Mouse (Mus musculus) cerebellum, postnatal 36 days (tissue): Measurements from ENCODE around the gene Nags.

Experiments used
- DNase-seq, 2 experiments: peaks; one replicate each; pipeline ENCODE4 v3.0.0; 2021 to 2022; ENCODE audit warnings: mixed read lengths in 2 of 2

The Nags gene

GRCm38 (mm10) chr11:102145471-102146001 lies at the start of gene Nags:
TSS of gene Nags (plus strand) at chr11:102145513.
- no peak for DNase-seq

- no peak for DNase-seq
These were observed 49.6 kb upstream of the Nags start for GRCm38 (mm10) chr11:102095676-102096075.

DNA sequence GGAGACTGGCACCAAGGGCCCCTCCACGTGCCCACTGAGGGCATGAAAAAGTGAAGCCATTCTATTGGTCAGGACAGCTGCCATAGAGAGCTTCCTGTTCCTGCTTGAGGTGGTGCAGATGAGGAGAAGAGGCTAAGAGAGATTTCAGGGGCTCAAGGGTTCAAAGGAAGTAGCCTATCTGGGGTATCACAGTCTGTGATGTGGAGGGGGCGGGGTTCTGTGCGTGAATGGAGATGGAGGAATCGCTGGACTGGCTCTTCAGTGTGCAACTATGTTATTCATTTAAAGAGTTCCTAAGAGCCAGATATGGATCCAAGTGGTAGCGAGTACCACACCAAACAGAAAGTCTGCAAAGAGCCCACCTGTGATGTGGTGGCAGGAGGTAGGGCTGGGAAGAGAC lies 48.9 kb upstream of the Nags start:
- no peak for DNase-seq

- peak; percentile 67 to 82 for DNase-seq
These were observed 48.4 kb upstream of the Nags start for GRCm38 (mm10) chr11:102096887-102097391.

DNA sequence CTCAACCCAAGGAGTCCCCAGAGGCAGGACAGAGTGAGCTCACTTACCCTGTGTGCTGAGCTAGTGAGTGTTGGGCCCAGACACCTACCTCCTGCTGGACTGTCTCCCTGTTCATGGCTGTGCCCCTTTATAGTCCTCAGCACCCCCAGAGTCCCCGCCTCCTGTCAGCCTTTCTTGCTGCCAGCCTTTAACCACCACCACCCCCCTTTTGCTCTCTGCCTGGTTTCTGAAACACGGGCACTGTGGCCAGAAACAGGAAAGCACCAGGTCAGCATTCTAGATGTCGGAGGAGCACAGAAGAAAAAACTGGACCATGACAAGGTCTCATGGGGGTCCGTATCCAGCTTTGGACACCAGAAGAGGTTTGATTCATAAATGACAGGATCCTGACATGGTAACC lies 44.1 kb upstream of the Nags start, which contains the start of gene Ppy:
Ppy (minus strand) TSS at position 101 of the 400 bp plus-strand sequence.
- no peak for DNase-seq

- peak; percentile 74 to 77 for DNase-seq
These were observed 42.6 kb upstream of the Nags start for GRCm38 (mm10) chr11:102102485-102103258.

- no peak for DNase-seq
These were observed 38.4 kb upstream of the Nags start for GRCm38 (mm10) chr11:102106911-102107310.

DNA sequence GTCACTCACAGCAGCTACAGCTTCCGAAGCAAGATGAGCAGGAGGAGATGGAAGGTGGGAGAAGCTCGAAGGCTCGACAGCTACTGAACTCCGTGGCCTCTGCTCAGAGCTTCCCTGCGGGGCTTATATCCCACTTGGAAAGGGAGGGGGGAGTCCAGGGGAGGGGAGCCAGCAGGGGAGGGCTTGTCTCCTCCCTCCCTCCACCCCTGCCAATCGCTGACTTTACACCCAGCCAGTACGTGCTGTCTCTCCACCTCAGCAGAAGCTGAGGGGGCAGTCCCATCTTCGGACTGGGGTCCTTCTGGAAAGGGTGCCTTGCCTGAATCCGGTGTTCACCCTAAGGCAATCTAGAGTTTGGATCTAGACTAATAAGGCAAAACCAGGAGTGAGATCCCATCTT lies 37.6 kb upstream of the Nags start, which contains the start of gene Pyy:
Pyy (minus strand) TSS at position 101 of the 400 bp plus-strand sequence.
- DNase-seq, result no peak

GRCm38 (mm10) chr11:102111576-102111975 lies 33.7 kb upstream of the Nags start:
- no peak for DNase-seq

GRCm38 (mm10) chr11:102116241-102116640 lies 29.1 kb upstream of the Nags start:
- DNase-seq, result no peak

DNA sequence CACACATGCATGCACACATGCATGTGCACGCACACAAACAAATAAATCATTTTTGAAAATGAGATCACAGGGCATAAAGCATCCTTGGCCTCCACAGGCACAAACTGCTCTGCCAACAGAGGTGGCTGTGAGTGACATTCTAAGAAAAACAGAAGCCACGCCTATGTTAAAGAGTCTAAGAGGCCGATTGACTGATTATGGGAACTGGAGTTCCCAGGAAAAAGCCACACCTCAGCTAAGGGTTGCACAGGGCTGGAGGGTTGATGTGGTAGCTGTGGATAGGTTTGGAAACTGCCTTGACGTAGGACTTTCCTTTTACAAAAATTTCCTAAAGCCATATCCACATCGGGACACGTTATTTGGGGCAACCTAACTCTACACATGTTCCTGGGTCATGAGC lies 27.9 kb upstream of the Nags start:
- DNase-seq, result no peak

DNA sequence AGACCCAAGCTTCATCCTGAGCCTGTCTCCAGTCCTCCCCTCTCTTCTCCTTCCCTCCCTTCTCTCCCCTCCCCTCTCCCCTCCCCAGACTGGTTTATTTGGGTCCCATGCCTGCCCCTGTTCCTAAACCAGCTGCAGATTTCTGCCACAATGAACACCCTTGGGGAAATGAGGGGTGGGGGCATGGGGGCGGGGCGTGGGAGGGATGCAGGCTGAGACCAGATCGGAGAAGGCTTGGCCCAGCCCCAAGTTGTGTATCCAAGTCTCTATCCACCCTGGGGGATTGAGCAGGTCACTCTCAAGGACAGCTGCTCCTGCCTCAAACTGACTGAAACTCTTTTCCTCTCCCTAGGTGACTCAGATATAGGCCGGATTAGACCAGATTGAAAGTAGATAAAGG lies 10.8 kb upstream of the Nags start:
- no peak for DNase-seq

- DNase-seq, result no peak
These were observed 7.5 kb upstream of the Nags start for GRCm38 (mm10) chr11:102137625-102138446.

GRCm38 (mm10) chr11:102138447-102138740 lies 6.9 kb upstream of the Nags start:
- peak; percentile 70 to 71 for DNase-seq

- peak; percentile 58 to 80 for DNase-seq
These were observed 4.8 kb upstream of the Nags start for GRCm38 (mm10) chr11:102140508-102140907.

DNA sequence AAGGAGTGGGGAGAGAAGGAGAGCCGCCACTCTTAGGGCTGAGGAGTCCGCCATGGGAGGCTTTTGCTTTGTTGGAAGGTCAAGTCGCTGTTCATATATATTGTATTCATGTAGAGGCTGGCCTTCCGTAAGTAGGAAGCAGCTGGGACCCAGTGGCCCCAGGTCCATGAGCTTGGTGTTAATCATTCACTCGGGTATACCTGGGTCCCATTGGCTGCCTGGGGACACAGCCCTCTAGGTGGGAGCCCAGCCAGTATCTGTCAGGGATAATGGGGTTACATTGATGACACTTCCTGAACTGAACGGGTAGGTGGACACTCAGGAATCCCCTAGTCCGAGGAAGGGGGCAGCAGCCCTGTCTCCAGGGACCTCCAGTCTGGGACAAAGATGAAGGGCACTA lies 3.0 kb upstream of the Nags start:
- DNase-seq, result no peak

- no peak for DNase-seq
These were observed 299 bp upstream of the Nags start for GRCm38 (mm10) chr11:102144957-102145470.

DNA sequence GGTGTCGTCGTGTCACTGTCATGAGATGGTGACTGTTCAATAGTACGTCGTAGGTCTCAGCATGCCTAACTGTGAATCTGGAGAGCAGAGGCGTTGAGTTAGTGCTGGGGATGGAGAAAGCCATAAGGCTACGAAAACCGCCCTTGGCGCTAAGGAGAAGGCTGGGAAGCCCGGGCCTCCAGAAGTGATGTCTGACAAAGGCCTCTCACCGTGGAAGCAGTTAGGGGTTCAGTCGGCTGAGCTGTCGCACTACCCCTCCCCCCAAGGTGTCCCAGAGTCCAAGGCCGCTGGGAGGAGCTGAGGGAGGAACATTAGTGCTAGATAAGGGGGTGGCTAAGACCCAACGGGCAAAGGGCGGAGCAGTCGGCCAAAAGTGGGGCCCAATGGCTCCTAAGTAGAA lies 692 bp downstream of the Nags start:
- DNase-seq, result no peak

- no peak for DNase-seq
These were observed 1.2 kb downstream of the Nags start for GRCm38 (mm10) chr11:102146531-102146930.

GRCm38 (mm10) chr11:102147213-102147989 lies 2.1 kb downstream of the Nags start:
- no peak for DNase-seq

- peak; percentile 87 to 90 for DNase-seq
These were observed 10.9 kb downstream of the Nags start, which contains the start of gene Tmem101 for GRCm38 (mm10) chr11:102156039-102156785. TSS of gene Tmem101 (minus strand) at chr11:102156404.

DNA sequence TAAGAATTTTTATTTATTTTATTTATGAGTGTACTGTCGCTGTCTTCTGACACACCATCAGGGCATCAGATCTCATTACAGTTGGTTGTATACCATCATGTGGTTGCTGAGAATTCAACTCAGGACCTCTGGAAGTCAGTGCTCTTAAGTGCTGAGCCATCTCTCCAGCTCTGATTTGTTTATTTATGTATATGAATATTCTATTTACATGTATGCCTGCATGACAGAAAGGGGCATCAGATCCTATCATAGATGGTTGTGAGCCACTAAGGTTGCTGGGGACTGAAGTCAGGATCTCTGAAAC lies 11.4 kb downstream of the Nags start:
- no peak for DNase-seq
